Mouse (Mus musculus) ovary, adult 18-20 months (tissue): ENCODE data around the gene Atf4.

Experiments
- DNase-seq: peaks from one replicate; pipeline ENCODE4 v3.0.0; 2022; ENCODE audit warnings: low spot score, mixed read lengths

Atf4 gene

DNA sequence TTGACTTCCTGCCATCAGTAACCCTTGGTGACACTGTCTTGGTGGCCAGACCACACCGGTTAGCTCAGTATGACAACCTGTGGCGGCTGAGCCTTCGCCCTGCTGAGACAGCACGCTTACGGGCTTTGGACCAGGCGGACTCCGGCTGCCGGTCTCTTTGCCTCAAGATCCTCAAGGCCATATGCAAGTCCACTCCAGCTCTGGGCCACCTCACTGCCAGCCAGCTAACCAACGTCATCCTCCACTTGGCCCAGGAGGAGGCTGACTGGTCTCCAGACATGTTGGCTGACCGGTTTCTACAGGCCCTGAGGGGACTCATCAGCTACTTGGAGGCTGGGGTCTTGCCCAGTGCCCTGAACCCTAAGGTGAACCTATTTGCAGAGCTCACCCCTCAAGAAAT, 5.3 kb upstream of the Atf4 start:
- no peak for DNase-seq

- DNase-seq, result peak; percentile 57
Observed at GRCm38 (mm10) chr15:80250586-80250985, 4.4 kb upstream of the Atf4 start.

GRCm38 (mm10) chr15:80253530-80253929, 1.5 kb upstream of the Atf4 start:
- no peak for DNase-seq

GRCm38 (mm10) chr15:80254207-80254606, 777 bp upstream of the Atf4 start:
- DNase-seq, result no peak

- DNase-seq, result peak; percentile 75
Observed at GRCm38 (mm10) chr15:80255646-80256121, 700 bp downstream of the Atf4 start.

DNA sequence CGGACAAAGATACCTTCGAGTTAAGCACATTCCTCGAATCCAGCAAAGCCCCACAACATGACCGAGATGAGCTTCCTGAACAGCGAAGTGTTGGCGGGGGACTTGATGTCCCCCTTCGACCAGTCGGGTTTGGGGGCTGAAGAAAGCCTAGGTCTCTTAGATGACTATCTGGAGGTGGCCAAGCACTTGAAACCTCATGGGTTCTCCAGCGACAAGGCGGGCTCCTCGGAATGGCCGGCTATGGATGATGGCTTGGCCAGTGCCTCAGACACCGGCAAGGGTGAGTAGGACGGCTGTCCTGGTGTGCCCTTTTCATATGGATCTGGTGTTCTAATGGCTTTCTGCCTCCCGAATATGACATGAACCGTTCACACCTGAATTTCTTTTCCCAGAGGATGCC, 1.3 kb downstream of the Atf4 start:
- DNase-seq, result no peak

GRCm38 (mm10) chr15:80256656-80257601, 1.9 kb downstream of the Atf4 start:
- DNase-seq, result no peak

- DNase-seq, result no peak
Observed at GRCm38 (mm10) chr15:80257602-80258239, 2.7 kb downstream of the Atf4 start.

DNA sequence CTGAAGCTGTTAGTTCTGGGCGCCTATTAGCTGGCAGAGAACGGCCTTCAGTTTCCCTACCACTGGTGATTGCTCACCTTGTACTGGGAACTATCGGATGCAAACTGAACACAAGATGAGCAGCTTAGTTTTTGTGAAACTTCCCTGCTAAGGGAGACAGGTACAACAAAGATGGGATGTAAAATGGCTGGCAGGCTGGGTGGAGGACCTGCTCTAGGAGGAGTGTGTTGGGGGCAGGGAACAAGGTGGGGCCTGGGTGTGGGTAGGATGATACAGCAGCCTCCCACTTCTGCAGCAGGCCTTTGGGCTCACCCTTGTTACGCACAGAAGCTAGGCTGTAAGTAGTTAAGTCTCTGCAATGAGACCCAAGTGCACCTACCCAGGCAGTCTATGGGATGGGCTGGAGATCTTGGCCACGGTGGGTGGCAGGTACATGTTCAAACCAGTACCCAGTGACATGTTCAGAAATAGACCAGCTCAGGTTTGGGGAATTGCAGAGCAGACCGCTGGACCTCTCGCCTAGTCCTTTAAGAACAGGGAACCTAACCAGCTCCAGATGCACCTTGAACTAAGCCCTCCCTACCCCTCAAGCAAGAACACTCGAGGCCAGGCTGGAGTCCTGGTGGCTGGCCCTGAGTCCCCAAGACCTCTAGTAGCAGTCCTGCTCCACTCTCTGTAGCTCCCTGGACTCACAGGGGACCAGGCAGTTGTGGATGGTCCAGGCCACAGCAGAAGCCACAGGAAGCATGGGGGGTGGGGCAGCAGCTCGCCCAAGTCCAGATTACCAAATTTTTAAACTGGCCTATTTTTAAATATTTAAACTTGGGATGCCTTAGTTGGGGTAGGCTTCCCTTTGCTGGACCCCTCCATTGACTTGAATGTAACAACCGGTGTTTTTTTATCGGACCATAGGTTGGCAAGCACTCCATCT, 3.5 kb downstream of the Atf4 start:
- DNase-seq, result no peak

- DNase-seq, result no peak
Observed at GRCm38 (mm10) chr15:80259406-80260045, 4.5 kb downstream of the Atf4 start.

- DNase-seq, result no peak
Observed at GRCm38 (mm10) chr15:80260677-80261076, 5.7 kb downstream of the Atf4 start.

GRCm38 (mm10) chr15:80261100-80261499, 6.1 kb downstream of the Atf4 start:
- DNase-seq, result no peak

DNA sequence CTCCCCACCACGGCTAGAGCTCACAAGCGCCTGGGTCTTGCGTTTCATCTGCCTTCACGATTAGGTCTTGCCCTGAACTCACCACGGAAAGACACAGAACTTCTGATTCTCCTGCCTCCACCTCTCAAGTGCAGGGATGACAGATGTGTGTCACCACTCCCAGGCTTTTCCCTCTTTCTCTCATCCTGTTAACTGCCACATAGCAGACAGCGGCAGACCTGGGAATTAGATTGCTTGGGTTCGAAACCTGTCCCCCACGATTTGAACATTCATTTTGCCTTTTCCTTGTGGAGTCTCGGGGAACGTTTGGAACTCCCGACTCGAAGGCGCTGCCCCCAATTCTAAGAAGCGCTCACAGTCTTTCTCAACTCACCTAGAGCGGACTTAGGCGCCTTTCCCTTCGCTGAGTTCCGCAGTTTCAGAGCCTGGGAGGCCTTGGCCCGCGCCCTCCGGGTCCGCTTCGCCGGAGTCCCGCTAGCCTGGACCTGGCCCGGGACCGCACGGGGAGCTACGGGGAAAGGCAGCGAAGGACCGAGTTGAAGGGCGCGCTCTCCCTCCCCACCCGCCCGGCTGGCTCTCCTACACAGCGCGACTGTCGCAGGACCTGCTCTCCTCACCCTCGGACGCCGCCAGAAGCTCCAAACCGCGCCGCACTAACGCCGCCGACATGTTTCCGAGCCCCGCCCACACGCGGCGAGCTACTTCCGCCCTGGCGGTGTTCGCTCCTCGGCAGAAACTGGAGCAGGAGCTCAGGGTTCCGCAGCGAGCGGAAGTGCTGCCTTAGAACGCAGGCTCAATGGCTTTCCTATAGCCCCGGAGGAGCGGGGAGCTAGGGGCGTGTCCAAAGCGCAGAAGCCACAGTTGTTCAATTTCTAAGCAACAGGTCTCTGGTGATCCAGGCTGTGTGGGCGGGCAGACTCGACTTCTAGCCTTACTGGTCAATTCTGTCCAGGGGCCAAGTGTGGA, 8.9 kb downstream of the Atf4 start, which contains the start of gene Rps19bp1:
Gene Rps19bp1, minus strand, starts transcription at position 706 of the 966 bp plus-strand sequence.
- peak; percentile 80 for DNase-seq

GRCm38 (mm10) chr15:80266281-80266680, 11.3 kb downstream of the Atf4 start:
- DNase-seq, result no peak

DNA sequence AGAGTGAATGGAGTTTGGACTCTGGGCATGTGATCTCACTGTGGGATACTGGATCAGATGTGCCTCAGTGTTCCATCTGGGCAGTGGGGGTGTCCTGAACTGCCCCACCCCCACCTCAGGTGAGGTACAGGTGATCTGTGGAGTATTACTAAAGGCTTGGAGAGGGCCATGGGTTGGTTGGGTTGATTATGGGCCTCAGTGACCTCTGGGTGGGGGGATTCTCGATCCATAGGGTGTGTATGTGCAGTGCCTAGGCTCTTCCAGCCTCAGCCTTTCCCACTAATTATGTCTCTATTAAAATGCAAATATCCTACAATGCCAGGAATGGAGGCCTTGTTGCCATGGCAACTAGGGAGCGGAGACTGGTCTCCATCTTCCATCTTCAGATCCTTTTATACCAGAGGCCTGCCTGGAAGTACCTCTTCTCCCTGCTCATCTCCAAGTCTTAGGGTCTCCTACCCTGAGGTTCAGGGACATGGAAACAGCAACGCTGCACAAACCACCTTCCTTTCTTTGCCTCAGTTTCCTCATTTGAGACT, 16.9 kb downstream of the Atf4 start:
- DNase-seq, result no peak

- no peak for DNase-seq
Observed at GRCm38 (mm10) chr15:80277107-80277506, 22.1 kb downstream of the Atf4 start.

- DNase-seq, result no peak
Observed at GRCm38 (mm10) chr15:80277625-80278024, 22.6 kb downstream of the Atf4 start.

DNA sequence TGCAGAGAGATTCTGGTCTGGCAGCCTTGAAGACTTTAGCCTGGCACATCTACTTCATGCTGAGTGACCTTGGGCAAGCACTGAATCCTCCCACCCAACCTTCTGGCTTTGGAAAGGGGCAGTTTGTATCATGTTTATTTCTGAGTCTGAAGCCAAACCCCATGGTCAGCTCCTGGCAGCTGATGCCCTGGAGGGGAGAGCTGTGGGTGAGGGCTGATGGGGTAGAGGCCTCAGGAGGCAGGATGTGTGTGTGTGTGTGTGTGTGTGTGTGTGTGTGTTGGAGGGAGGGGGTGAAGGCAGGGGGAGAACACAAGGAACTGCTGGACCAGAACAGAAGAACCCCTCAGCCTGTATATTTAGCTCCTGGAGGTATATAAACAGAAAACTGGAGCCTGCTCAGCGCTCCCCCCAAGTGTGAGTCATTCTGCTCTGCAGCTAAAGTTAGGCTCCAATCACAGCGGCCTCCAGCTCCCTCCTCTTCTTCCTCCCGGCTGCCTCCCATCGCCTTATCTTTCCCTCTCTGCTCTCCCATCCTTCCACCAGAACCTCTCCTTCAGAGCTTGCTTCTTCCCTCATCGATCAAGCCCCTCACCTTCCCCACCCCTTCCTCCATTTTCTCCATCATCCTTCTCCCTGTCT, 23.3 kb downstream of the Atf4 start:
- DNase-seq, result no peak

DNA sequence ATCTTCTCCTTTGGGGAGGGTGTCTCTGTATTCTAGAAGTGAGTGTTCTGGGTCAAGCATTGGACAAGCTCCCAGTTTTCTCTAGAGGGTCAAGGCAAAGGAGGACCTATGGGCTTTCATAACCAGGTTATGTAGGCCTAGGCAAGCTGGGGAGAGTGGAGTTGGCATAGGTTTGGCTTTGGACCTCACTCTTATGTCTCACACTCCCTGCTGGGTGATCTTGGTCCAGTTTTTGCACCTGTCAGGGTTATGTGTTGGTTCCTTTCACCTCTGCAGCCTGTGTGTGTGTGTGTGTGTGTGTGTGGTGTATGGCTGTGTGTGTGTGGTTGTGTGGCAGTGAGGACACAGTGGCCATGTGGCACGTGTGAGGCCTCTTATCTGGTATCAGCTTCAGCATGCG, 24.1 kb downstream of the Atf4 start:
- DNase-seq, result no peak
